Mouse (Mus musculus) E14TG2a.4 (cell line): Measurements from ENCODE around the gene Trdmt1.

Experiments used
- H3K27me3 ChIP-seq: 2 replicates; pipeline ENCODE4 v1.6.1; 2014; ENCODE audit warnings: low read length, control low read depth; ENCODE audit not compliant: insufficient read depth
- H3K36me3 ChIP-seq: 2 replicates; pipeline ENCODE4 v1.6.1; 2014; ENCODE audit warnings: low read length, control low read depth; ENCODE audit not compliant: insufficient read depth
- H3K4me1 ChIP-seq: replicated peaks from 2 replicates; pipeline ENCODE4 v1.6.1; 2014; ENCODE audit warnings: low read depth, low read length, control low read depth
- H3K4me3 ChIP-seq: replicated peaks from 2 replicates; pipeline ENCODE4 v1.5.1; 2014; ENCODE audit warnings: mild to moderate bottlenecking, low read length
- H3K9me3 ChIP-seq: 2 replicates; pipeline ENCODE4 v1.6.1; 2014; ENCODE audit warnings: low read length, control low read depth
- CTCF ChIP-seq: conservative IDR thresholded peaks from 2 replicates; pipeline ENCODE4 v1.5.1; 2014; ENCODE audit warnings: low read length
- NANOG ChIP-seq: IDR thresholded peaks from 2 replicates; pipeline ENCODE4 v1.6.1; 2014; ENCODE audit warnings: borderline replicate concordance, low read length, mixed read lengths
- POU5F1 ChIP-seq: IDR thresholded peaks from 2 replicates; pipeline ENCODE4 v1.6.1; 2014; ENCODE audit warnings: low read length, borderline replicate concordance

The Trdmt1 gene

DNA sequence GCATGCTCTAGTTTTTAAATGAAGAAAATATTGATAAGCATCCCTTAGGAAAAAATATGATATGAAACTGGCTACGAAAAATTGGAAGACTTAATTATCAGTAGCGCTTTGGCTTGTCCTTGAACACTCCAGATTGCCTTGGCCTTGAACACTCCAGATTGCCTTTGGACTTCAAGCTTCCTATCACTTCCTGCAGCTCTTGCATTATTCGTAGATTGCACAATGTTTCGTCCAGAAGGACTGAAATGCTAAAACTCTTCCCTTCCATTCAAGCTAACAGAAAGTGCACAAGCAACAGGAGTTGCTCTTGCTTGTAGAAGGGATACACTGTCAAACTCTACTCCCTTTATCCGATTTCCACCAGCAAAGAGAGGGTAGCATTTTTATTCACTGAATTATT lies 14.8 kb upstream of the Trdmt1 start:
- no peaks in the 10 kb centered on the region for H3K9me3 ChIP-seq
- H3K4me1 ChIP-seq = 0 out of 2 replicates have a peak, but pooled peaks cover 4% of the 10 kb centered on the region
- H3K36me3 ChIP-seq = no peaks in the 10 kb centered on the region
- no peak for TF ChIP-seq NANOG
- TF ChIP-seq POU5F1 = no peak
- no peak overlapping the region for H3K4me3 ChIP-seq
- no peaks in the 10 kb centered on the region for H3K27me3 ChIP-seq

DNA sequence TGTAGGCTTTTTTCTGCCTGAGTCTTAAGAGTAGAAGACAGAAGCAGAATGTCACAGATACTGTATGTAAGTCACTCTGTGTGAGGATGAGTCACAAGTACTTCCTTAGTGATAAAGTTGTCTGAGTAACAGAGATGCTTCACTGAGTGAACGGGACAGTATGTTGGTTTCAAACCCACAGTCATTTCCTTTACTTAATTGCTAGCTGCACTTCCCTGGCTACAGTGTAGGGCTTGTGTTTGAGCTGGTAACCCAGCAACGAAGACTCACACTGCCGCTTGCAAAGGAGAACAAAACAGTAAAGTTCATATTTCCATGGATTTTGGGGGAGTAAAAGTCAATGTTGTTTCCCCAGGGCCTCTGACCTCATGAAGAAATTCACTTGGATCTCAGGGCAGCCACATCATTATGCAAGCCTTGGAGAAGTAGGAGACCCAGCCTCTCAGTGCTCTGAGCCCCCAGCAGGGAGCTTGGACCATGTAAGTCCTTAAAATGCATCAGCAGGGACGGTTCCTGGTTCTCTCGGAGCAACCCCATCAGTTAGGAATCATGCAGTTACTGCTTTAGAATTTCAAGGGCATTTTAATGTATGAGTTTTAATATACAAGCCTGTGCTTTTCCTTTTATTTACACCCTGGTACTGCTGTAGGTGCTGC lies 14.3 kb upstream of the Trdmt1 start:
- H3K9me3 ChIP-seq = no peaks in the 10 kb centered on the region
- H3K36me3 ChIP-seq = no peaks in the 10 kb centered on the region
- H3K27me3 ChIP-seq = no peaks in the 10 kb centered on the region
- H3K4me3 ChIP-seq = no peak overlapping the region
- TF ChIP-seq POU5F1 (no peak), CTCF (no peak), NANOG (no peak)
- H3K4me1 ChIP-seq = peaks cover 8% of the 10 kb centered on the region; the same call in 1 of the 2 replicates

DNA sequence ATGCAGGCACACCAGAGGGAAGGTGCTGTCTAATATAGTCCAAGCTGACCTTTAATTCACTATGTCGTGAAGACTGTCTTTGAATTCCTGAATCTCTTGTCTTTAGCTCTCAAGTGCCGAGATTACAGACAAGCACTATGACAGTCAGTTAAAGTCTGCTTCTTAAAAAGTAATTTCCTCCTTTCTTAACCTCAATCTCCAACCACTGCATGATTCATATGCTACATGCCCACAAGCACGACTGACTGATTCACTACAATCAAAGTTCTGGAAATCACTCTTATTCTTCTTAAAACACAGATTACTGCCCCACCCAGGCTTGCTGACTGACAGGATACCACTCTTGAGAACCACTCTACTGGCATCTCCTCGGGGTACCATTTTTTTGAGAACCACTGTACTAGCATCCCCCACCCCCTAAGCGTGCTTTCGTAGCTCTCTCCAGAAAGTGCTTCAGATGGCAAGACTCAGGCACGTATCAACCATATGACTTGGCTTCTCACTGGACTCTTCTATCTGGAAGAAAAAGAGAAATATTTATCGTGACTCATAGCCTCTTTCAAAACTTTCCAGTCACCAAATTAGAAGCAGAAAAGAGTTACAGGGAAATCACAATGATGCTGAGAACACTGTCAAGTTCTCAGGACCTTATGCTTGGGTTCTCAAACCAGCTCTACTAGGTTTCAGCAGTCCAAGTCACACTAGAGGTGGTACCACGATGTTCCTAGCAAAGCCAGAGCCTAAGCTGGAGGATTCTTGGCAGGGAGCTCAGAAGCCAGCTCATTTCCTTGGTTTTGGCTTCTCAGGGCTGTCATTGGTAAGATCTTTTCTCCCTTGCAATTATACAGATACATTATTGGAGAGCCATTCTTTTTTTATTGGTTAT lies 12.9 kb upstream of the Trdmt1 start:
- no peaks in the 10 kb centered on the region for H3K27me3 ChIP-seq
- TF ChIP-seq CTCF (no peak), POU5F1 (no peak), NANOG (no peak)
- no peaks in the 10 kb centered on the region for H3K9me3 ChIP-seq
- H3K4me1 ChIP-seq = peaks cover 8% of the 10 kb centered on the region; the same call in 1 of the 2 replicates
- no peak overlapping the region for H3K4me3 ChIP-seq
- H3K36me3 ChIP-seq = no peaks in the 10 kb centered on the region

DNA sequence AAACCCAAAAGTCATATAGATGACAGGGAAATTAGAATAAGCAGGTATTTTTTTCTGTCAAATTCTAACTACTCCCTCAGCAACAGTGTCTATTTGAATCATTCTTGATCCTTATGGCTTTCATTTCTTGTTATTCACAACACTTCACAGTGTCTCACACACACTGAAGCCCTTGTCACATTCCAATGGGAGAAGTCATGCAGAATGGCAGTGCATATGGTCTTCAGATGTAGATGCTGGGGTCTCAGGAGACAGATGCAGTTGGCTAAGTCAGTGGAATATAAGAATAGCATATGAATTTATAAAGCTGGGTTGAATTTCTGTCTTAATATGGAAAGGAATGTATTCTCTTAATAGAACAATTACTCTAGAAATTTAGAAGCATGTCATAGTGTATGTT lies 11.8 kb upstream of the Trdmt1 start:
- TF ChIP-seq CTCF (no peak), NANOG (no peak), POU5F1 (no peak)
- H3K4me3 ChIP-seq = no peak overlapping the region
- H3K27me3 ChIP-seq = no peaks in the 10 kb centered on the region
- H3K4me1 ChIP-seq = peaks cover 8% of the 10 kb centered on the region; the same call in 1 of the 2 replicates
- H3K9me3 ChIP-seq = no peaks in the 10 kb centered on the region
- no peaks in the 10 kb centered on the region for H3K36me3 ChIP-seq

DNA sequence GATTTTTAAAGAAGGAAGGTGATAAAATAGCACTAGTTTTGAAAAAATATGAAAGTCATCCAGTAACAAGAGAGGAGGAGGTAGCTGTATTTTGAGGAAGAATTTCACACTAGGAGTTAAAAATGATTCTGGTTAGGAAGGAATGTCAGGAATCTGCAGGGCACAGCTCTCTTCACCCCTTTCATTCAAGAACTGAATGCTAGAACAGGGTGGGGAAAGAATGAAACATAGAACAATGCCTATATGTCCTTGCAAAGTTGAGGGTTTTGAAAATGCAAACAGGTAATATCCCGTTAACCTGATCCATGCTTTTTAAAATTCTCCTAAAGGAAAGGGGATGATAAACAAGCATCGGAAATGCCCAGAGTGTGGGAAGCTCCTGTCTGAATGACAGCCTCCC lies 9.5 kb upstream of the Trdmt1 start:
- Histone ChIP-seq H3K27me3 (no peaks in the 10 kb centered on the region), H3K36me3 (no peaks in the 10 kb centered on the region), H3K4me1 (peaks cover 8% of the 10 kb centered on the region; the same call in 1 of the 2 replicates), H3K4me3 (no peak overlapping the region), H3K9me3 (no peaks in the 10 kb centered on the region)
- TF ChIP-seq NANOG = no peak
- TF ChIP-seq POU5F1 = no peak
- no peak for TF ChIP-seq CTCF

DNA sequence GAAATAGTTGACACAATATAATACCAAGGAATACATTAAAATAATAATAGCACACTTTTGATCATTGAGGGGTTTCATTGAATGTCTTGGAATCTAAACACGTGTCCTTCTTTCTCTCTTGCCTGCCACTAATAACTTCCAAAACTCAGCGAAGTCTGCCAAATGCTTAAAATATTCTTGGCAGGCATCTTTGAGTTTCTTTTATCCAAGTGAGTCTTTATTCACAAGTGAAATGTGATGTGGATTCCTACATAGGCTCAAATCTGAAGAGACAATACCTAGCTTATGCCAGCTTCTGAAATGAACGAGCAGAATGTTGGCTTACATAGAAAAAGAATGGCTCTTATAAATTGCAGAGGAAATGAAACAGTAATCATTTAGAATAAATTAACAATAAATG lies 4.3 kb upstream of the Trdmt1 start:
- H3K27me3 ChIP-seq = no peaks in the 10 kb centered on the region
- H3K4me1 ChIP-seq = peaks cover 10% of the 10 kb centered on the region
- no peaks in the 10 kb centered on the region for H3K9me3 ChIP-seq
- H3K36me3 ChIP-seq = no peaks in the 10 kb centered on the region
- no peak overlapping the region for H3K4me3 ChIP-seq
- TF ChIP-seq CTCF = no peak

DNA sequence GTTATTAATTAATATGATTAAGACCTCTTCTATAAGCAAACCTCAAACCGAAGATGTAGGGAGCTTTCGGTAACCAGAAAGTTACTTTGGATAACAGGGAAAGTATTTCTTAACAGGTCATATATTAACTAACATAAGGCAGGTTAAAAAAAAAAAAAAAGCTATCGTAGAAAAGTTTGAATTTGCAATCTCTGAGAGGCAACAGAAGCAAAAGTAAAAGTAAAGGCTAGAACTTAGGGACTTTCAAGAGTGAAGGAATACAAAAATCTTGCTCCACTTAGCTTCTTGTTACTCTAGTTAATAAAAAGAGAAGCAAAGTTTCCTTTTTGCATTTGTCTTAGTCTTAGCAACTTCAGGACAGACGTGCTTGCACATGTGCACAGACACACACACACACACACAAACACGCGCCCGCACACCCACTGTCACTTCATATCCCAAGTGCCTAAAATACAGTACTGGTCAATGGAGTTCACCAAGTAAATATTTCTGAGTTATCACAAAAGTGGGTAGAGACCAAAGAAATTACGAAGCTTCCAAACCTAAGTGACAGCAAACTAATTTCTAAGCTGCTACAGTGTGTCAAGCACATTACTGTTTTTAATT lies 846 bp downstream of the Trdmt1 start:
- Histone ChIP-seq H3K27me3 (no peaks in the 10 kb centered on the region), H3K9me3 (no peaks in the 10 kb centered on the region), H3K4me1 (peaks cover 16% of the 10 kb centered on the region), H3K36me3 (no peaks in the 10 kb centered on the region), H3K4me3 (peak overlapping the region; percentile 84)
- TF ChIP-seq NANOG (no peak), POU5F1 (no peak), CTCF (no peak)

DNA sequence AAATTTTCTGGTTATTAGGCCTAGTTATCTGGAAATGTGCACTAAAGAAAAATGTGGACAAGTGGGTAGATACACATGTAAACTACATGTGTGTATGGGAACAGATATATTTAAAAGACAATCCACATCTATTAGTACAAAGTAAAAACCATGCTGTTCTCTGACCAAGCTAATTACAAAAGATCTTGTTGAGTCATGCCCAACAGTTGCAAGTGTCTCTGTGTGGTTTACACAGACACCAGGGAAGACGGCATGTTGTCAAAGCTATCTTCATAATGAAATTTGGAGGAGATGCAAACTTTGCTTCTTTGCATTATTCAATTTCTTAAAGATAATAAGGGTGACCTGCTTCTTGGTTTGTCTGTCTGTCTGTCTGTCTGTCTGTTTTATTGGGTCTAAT lies 4.6 kb downstream of the Trdmt1 start:
- TF ChIP-seq CTCF = no peak
- TF ChIP-seq POU5F1 = no peak
- no peak for TF ChIP-seq NANOG
- Histone ChIP-seq H3K9me3 (no peaks in the 10 kb centered on the region), H3K36me3 (no peaks in the 10 kb centered on the region), H3K27me3 (no peaks in the 10 kb centered on the region), H3K4me1 (peaks cover 17% of the 10 kb centered on the region), H3K4me3 (no peak overlapping the region)
